Mouse (Mus musculus) embryonic facial prominence, embryonic 14.5 days (tissue): Measurements from ENCODE around the gene Pex14. TPM values are rescaled to one million over a fixed set of nuclear protein-coding genes. Genes with fewer than 3 reads are reported as not detected.

Experiments used
- ATAC-seq: fragments of 200-750 bp; cut with Nextera tagmentation; 2 replicates; pipeline ENCODE4 v1.8.0; 2017; ENCODE audit warnings: low read depth, moderate number of reproducible peaks, moderate TSS enrichment
- DNase-seq: peaks from one replicate; pipeline ENCODE4 v3.0.0-alpha.2; 2015; ENCODE audit warnings: low spot score
- H3K27ac ChIP-seq: fragments of 300-500 bp; sonication (generic); replicated peaks from 2 replicates; pipeline ENCODE4 v1.5.1; 2014; ENCODE audit warnings: low read depth, mild to moderate bottlenecking, low read length, moderate library complexity
- H3K27me3 ChIP-seq: fragments of 300-500 bp; sonication (generic); replicated peaks from 2 replicates; pipeline ENCODE4 v1.6.1; 2014; ENCODE audit warnings: low read length; ENCODE audit not compliant: control insufficient read depth, insufficient read depth
- H3K36me3 ChIP-seq: fragments of 300-500 bp; sonication (generic); 2 replicates; pipeline ENCODE4 v1.6.1; 2014; ENCODE audit warnings: low read length, mixed read lengths; ENCODE audit not compliant: control insufficient read depth, insufficient read depth
- H3K4me1 ChIP-seq: fragments of 300-500 bp; sonication (generic); 2 replicates; pipeline ENCODE4 v1.6.1; 2014; ENCODE audit warnings: antibody characterized with exemption, low read length; ENCODE audit not compliant: control insufficient read depth, insufficient read depth
- H3K4me2 ChIP-seq: fragments of 300-500 bp; sonication (generic); 2 replicates; pipeline ENCODE4 v1.6.1; 2014; ENCODE audit warnings: low read depth, mild to moderate bottlenecking, low read length, moderate library complexity, mixed read lengths
- H3K4me3 ChIP-seq: fragments of 300-500 bp; sonication (generic); 2 replicates; pipeline ENCODE4 v1.5.1; 2014; ENCODE audit warnings: low read depth, mild to moderate bottlenecking, low read length
- H3K9ac ChIP-seq: fragments of 300-500 bp; sonication (generic); 2 replicates; pipeline ENCODE4 v1.6.1; 2014; ENCODE audit warnings: low read depth, mild to moderate bottlenecking, low read length, moderate library complexity, mixed read lengths
- H3K9me3 ChIP-seq: fragments of 300-500 bp; sonication (generic); 2 replicates; pipeline ENCODE4 v1.6.1; 2016; ENCODE audit warnings: low read length; ENCODE audit not compliant: control insufficient read depth
- WGBS: fragments of 180-500 bp; shearing (Covaris S2); extraction: QIAGEN DNeasy Blood & Tissue Kit; methylation state at CpG from one replicate; pipeline ENCODE4 v1.1.7; 2014; 5-methylcytosine and 5-hydroxymethylcytosine counted together
- polyA plus RNA-seq: library from polyadenylated mRNA; unstranded; fragments of >200 nt; fragmentation: Nextera tagmentation; extraction: Ambion mirVana; gene quantifications from 2 replicates; pipeline ENCODE4 v1.2.1, GENCODE M21; 2014

Gene Pex14
- 38.1 and 41.4 TPM in 2 replicates for polyA plus RNA-seq

DNA sequence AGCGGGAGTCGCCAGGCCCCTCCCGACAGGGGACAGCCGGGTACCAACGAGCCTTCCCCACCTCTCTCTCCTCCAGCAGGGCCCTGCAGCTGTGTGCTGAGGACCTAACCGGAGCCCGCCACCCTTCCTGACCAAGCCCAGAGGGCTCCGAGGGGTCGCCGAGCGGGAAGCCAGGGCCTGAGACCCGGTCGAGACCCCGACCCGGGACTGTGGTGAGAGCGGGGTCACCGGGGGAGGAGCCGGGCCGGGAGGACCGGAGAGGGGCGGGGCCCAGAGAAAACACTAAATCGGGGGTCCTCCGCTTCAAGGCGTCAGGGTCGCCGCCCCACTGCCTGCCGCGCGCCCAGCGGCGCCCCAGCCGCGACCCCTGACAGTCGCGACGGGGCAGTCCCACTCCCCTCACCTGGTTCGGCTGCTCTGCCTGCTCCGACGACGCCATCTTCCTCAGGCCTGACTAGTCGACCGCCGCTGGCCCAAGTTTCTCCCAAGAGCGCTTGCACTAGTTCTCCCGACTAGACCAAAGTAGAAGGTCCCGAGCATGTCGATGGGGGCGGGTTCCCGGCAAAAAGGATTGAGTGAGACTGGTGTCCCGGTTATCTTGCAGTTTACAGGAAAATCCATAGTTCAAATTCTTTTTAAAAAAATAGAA is at the start of gene Pex14:
Gene Pex14, minus strand, starts transcription at position 508 of the 649 bp plus-strand sequence.
- H3K27ac ChIP-seq, result peak within 1 kb of the TSS; percentile 53

DNA sequence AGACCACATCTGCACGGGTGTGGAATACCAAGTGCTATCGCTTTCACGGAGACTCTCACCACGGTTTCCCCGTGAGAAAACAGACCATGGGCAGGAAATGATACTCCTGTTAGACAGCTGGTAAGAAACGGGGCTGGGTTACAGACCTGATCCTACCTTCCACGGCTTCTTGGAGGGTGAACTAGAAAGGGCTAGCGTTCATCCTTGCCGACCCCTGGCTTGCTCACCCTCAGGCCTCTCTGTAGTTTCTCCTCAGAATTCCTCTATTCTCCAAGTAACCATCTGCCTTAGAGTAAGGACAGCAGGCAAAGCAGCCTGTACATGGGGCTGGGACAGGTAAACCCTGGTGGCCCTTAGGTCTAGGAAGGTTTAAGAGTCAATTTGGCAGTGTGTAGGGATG is 49.5 kb upstream of the Pex14 start:
- ATAC-seq, result no peak
- H3K36me3 ChIP-seq, result peaks cover 49% of the 10 kb centered on the region

More for the DNA sequence above, at the start of gene Pex14:
- DNase-seq (peak; percentile 96), ATAC-seq (peak; percentile 87)
- peak within 1 kb of the TSS; percentile 98 for H3K4me3 ChIP-seq
- under 1% methylated on average over 27 of the region's 50 CpGs for WGBS
- H3K4me1 ChIP-seq, result peaks cover 9% of the 10 kb centered on the region
- H3K9me3 ChIP-seq, result no peaks in the 10 kb centered on the region
- no peaks in the 10 kb centered on the region for H3K27me3 ChIP-seq
- H3K36me3 ChIP-seq, result no peaks in the 10 kb centered on the region
- peak within 1 kb of the TSS; percentile 86 for H3K9ac ChIP-seq
- peak within 1 kb of the TSS; percentile 80 for H3K4me2 ChIP-seq

DNA sequence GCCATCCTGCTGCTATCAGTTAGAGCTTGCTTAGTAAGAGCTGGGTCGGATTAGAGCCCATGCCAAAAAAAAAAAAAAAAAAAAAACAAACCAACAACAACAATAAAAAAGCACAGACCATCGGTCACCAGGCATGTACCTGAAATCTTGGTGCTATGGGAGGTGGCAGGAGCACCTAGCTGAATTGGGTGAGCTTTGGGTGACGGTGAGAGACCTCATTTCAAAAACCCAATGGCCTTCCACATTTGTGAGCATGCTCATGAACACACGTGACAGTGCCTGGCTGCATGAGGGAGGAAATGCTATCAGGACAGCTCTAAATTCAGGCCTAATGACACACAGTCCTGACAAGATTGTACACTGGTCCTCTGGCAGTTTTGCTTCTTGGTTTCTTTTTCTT is 48.4 kb upstream of the Pex14 start:
- DNase-seq, result no peak
- Histone ChIP-seq H3K4me3 (no peak overlapping the region), H3K36me3 (peaks cover 38% of the 10 kb centered on the region), H3K27me3 (no peaks in the 10 kb centered on the region), H3K9ac (no peak overlapping the region), H3K4me2 (no peak overlapping the region), H3K4me1 (peaks cover 7% of the 10 kb centered on the region; the same call in 1 of the 2 replicates), H3K27ac (no peak overlapping the region), H3K9me3 (no peaks in the 10 kb centered on the region)
- ATAC-seq, result no peak
- whole genome bisulfite sequencing, result 66% methylated on average over 4 of the region's 4 CpGs

More for the DNA sequence above, 49.5 kb upstream of the Pex14 start:
- Histone ChIP-seq H3K27me3 (no peaks in the 10 kb centered on the region), H3K4me3 (no peak overlapping the region), H3K4me1 (peaks cover 7% of the 10 kb centered on the region; the same call in 1 of the 2 replicates), H3K9ac (no peak overlapping the region), H3K27ac (no peak overlapping the region), H3K9me3 (no peaks in the 10 kb centered on the region), H3K4me2 (no peak overlapping the region)
- WGBS, result 71% methylated on average over 9 of the region's 9 CpGs
- no peak for DNase-seq

DNA sequence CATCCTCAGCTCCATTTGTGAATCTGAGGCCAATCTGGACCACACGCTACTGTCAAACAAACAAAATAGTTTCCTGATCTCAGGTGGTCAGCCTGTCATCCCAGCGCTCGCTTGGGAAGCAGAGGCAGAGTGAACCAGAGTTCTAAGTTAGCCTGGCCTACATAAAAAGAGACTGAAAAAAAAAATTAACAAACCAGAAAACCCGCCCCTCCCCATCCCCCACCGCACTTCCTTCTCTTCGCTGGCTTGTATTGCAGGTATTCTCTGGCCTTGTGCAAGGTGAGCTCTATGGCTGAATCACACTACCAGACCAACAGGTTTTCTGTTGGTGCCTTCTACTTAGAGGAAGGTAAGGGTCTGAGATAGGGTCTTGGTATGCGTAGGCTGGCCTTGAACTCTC is 47.9 kb upstream of the Pex14 start:
- Histone ChIP-seq H3K9me3 (no peaks in the 10 kb centered on the region), H3K27ac (no peak overlapping the region), H3K9ac (no peak overlapping the region), H3K4me3 (no peak overlapping the region), H3K36me3 (peaks cover 33% of the 10 kb centered on the region), H3K4me1 (peaks cover 7% of the 10 kb centered on the region; the same call in 1 of the 2 replicates), H3K27me3 (no peaks in the 10 kb centered on the region), H3K4me2 (no peak overlapping the region)
- ATAC-seq (no peak), DNase-seq (peak; percentile 33)
- WGBS, result 85% methylated on average over 7 of the region's 7 CpGs

DNA sequence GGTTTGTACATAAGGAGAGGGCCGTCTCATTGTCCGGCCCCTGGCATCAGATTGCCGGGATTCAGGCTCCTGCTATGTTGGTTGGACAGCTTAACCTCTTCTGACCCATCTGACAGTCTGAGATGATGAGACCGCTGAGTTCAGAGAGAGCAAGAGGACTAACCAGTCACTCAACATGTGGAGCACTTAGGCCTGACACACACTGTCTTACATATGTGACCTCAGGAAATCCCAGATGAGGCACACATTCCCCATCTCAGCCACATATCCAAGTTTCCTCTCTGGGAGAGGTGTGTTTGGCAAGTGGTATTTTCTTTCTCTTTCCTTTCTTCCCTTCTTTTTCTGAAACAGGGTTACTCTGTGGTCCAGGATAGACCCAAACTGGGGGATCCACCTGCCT is 45.5 kb upstream of the Pex14 start:
- H3K4me2 ChIP-seq, result no peak overlapping the region
- no peak overlapping the region for H3K9ac ChIP-seq
- no peak overlapping the region for H3K27ac ChIP-seq
- H3K4me1 ChIP-seq, result peaks cover 7% of the 10 kb centered on the region; the same call in 1 of the 2 replicates
- H3K36me3 ChIP-seq, result peaks cover 9% of the 10 kb centered on the region; the same call in 1 of the 2 replicates
- ATAC-seq, result no peak
- DNase-seq, result no peak
- 55% methylated on average over 4 of the region's 4 CpGs for WGBS
- no peaks in the 10 kb centered on the region for H3K27me3 ChIP-seq
- H3K9me3 ChIP-seq, result no peaks in the 10 kb centered on the region
- no peak overlapping the region for H3K4me3 ChIP-seq

DNA sequence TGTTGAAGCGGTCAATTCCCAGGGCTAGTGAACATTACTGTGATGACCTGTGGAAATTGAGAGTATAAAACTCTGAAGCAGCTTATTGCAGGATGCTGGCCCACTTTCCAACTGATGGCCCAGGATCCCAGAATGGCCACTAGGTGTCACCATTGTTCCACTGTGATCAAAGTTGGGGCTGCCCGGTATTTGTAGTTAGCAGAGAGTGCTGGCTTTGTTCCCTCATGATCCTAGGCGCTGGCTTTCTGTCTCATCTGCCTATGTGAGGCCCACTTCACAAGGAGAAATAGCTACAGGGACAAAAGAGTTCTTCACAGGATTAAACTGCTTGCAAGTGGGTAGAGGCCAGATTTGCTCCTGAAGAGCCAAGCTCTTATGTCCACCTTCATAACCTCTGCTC is 44.8 kb upstream of the Pex14 start:
- Histone ChIP-seq H3K9me3 (no peaks in the 10 kb centered on the region), H3K9ac (no peak overlapping the region), H3K4me3 (no peak overlapping the region), H3K27ac (no peak overlapping the region), H3K27me3 (no peaks in the 10 kb centered on the region), H3K4me1 (peaks cover 7% of the 10 kb centered on the region; the same call in 1 of the 2 replicates), H3K4me2 (no peak overlapping the region), H3K36me3 (peaks cover 2% of the 10 kb centered on the region; the same call in 1 of the 2 replicates)
- peak; percentile 93 for DNase-seq
- peak; percentile 86 for ATAC-seq
- 2% methylated on average over 3 of the region's 3 CpGs for WGBS

DNA sequence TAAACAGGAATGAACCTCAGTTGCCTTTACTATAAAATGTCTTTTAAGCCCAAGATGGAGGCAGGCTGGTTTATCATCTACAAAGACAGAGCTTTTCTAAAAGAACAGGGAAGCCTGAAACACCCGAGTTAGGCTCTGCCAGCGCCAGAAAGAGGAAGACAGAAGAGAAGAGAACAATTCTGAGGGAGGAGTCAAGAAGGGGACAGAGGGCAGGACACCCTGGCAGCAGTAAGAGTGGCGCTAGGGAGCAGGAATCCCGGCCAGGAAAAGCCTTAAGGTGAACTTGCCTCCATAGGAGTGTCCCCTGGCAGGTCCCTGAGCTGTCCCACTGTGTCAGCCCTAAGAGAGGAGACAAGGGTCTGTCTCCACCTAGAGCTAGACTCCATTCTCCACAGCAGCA is 43.9 kb upstream of the Pex14 start:
- WGBS, result 32% methylated on average over 4 of the region's 4 CpGs
- H3K36me3 ChIP-seq, result no peaks in the 10 kb centered on the region
- H3K4me1 ChIP-seq, result peaks cover 7% of the 10 kb centered on the region; the same call in 1 of the 2 replicates
- no peak overlapping the region for H3K4me3 ChIP-seq
- DNase-seq, result no peak
- H3K27me3 ChIP-seq, result no peaks in the 10 kb centered on the region
- H3K9me3 ChIP-seq, result no peaks in the 10 kb centered on the region
- no peak overlapping the region for H3K9ac ChIP-seq
- no peak overlapping the region for H3K4me2 ChIP-seq
- H3K27ac ChIP-seq, result no peak overlapping the region
- no peak for ATAC-seq

DNA sequence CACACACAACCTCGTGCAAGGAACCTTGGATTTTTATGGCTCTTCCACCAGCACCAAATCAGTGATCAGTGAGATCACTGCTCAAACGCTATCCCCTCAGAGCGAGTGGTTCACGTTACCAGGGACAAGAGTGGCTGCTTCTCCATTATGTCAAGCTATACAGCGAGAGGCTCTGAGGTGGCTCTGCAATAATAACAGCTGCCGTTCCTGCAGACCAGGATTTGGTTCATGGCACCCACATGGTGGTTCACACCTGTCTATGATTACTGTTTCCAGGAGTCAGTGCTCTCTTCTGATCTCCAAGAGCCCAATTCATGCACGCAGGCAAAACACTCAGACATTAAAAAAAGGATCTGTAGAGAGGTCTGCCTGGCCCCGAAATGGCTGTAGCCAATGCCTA is 38.8 kb upstream of the Pex14 start:
- Histone ChIP-seq H3K4me1 (no peaks in the 10 kb centered on the region), H3K4me3 (no peak overlapping the region), H3K36me3 (no peaks in the 10 kb centered on the region), H3K9ac (no peak overlapping the region), H3K27ac (no peak overlapping the region), H3K4me2 (no peak overlapping the region), H3K9me3 (no peaks in the 10 kb centered on the region), H3K27me3 (no peaks in the 10 kb centered on the region)
- DNase-seq (no peak), ATAC-seq (no peak)
- WGBS, result 53% methylated on average over 8 of the region's 8 CpGs
